Mouse (Mus musculus): ENCODE data around the gene Map3k20. TPM values are rescaled to one million over a fixed set of nuclear protein-coding genes. Genes with fewer than 3 reads are reported as not detected.

Map3k20 gene
- polyA plus RNA-seq, 1 experiment = 3.0 TPM

GRCm38 (mm10) chr2:72278247-72278873 is 7.1 kb upstream of the Map3k20 start:
- Histone ChIP-seq H3K27ac (ENCODE audit: insufficient read depth, low read length) (no peak overlapping the region), H3K36me3 (ENCODE audit: control insufficient read depth, insufficient read depth, low read length) (no peaks in the 10 kb centered on the region), H3K4me1 (ENCODE audit: control insufficient read depth, insufficient read depth, insufficient read length) (no peaks in the 10 kb centered on the region), H3K27me3 (ENCODE audit: control insufficient read depth, insufficient read depth, low read length) (no peaks in the 10 kb centered on the region), H3K4me3 (ENCODE audit: extremely low read depth, insufficient read depth, insufficient read length) (no peak overlapping the region)
- no peak for DNase-seq (ENCODE audit: low read depth in 1 of 2, low spot score in 2 of 2)
- no peak for TF ChIP-seq CTCF (IDR thresholded peaks at IDR 0.05; ENCODE audit: extremely low read depth, insufficient read depth, insufficient read length, insufficient replicate concordance)
- no peak for TF ChIP-seq POLR2A (IDR thresholded peaks at IDR 0.05; ENCODE audit: low read depth, low read length)
- 67% methylated on average over 4 of the region's 4 CpGs for WGBS

GRCm38 (mm10) chr2:72280524-72280923 is 4.9 kb upstream of the Map3k20 start:
- no peak for DNase-seq (ENCODE audit: low read depth in 1 of 2, low spot score in 2 of 2)
- peaks cover 3% of the 10 kb centered on the region for H3K4me1 ChIP-seq (ENCODE audit: control insufficient read depth, insufficient read depth, insufficient read length)
- peaks cover 2% of the 10 kb centered on the region; the same call in 1 of the 2 replicates for H3K27me3 ChIP-seq (ENCODE audit: control insufficient read depth, insufficient read depth, low read length)
- H3K27ac ChIP-seq (ENCODE audit: insufficient read depth, low read length) = no peak overlapping the region
- no peak for TF ChIP-seq POLR2A (IDR thresholded peaks at IDR 0.05; ENCODE audit: low read depth, low read length)
- no peak overlapping the region for H3K4me3 ChIP-seq (ENCODE audit: extremely low read depth, insufficient read depth, insufficient read length)
- WGBS = 92% methylated on average over 5 of the region's 5 CpGs
- H3K36me3 ChIP-seq (ENCODE audit: control insufficient read depth, insufficient read depth, low read length) = no peaks in the 10 kb centered on the region

GRCm38 (mm10) chr2:72281971-72282370 is 3.5 kb upstream of the Map3k20 start:
- peaks cover 8% of the 10 kb centered on the region for H3K27me3 ChIP-seq (ENCODE audit: control insufficient read depth, insufficient read depth, low read length)
- H3K4me3 ChIP-seq (ENCODE audit: extremely low read depth, insufficient read depth, insufficient read length) = no peak overlapping the region
- DNase-seq (ENCODE audit: low read depth in 1 of 2, low spot score in 2 of 2) = peak; percentile 10 to 40
- no peak overlapping the region for H3K27ac ChIP-seq (ENCODE audit: insufficient read depth, low read length)
- 77% methylated on average over 14 of the region's 14 CpGs for WGBS
- peaks cover 3% of the 10 kb centered on the region for H3K4me1 ChIP-seq (ENCODE audit: control insufficient read depth, insufficient read depth, insufficient read length)
- H3K36me3 ChIP-seq (ENCODE audit: control insufficient read depth, insufficient read depth, low read length) = no peaks in the 10 kb centered on the region
- no peak for TF ChIP-seq POLR2A (IDR thresholded peaks at IDR 0.05; ENCODE audit: low read depth, low read length)

- TF ChIP-seq CTCF (IDR thresholded peaks at IDR 0.05; ENCODE audit: extremely low read depth, insufficient read depth, insufficient read length, insufficient replicate concordance) = no peak
- TF ChIP-seq POLR2A (IDR thresholded peaks at IDR 0.05; ENCODE audit: low read depth, low read length) = no peak
- DNase-seq (ENCODE audit: low read depth in 1 of 2, low spot score in 2 of 2) = no peak
- no peak overlapping the region for H3K4me3 ChIP-seq (ENCODE audit: extremely low read depth, insufficient read depth, insufficient read length)
- 63% methylated on average over 4 of the region's 4 CpGs for WGBS
- peaks cover 3% of the 10 kb centered on the region for H3K4me1 ChIP-seq (ENCODE audit: control insufficient read depth, insufficient read depth, insufficient read length)
- H3K27ac ChIP-seq (ENCODE audit: insufficient read depth, low read length) = no peak overlapping the region
- no peaks in the 10 kb centered on the region for H3K36me3 ChIP-seq (ENCODE audit: control insufficient read depth, insufficient read depth, low read length)
- H3K27me3 ChIP-seq (ENCODE audit: control insufficient read depth, insufficient read depth, low read length) = peaks cover 8% of the 10 kb centered on the region
Measured at GRCm38 (mm10) chr2:72282733-72283132, 2.7 kb upstream of the Map3k20 start.

DNA sequence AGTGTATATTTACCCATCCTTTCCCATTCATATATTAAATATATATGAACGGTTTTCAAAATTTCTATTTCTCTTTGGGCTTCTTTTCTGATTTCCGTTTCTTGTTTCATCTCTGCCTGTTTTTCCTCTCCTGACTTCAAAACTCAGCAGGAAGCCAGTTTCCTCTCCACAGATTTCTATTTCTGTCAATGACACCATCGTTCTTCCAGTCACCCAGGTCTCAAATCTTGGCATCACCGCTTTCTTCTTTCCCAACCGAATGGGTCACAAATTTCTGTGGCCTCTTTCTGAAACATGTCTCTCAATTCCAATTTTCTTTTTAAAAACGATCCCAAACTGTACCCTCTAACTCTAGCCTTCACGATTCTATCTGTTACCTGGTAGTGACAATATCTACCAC is 748 bp upstream of the Map3k20 start:
- Histone ChIP-seq H3K36me3 (ENCODE audit: control insufficient read depth, insufficient read depth, low read length) (no peaks in the 10 kb centered on the region), H3K27ac (ENCODE audit: insufficient read depth, low read length) (no peak overlapping the region), H3K27me3 (ENCODE audit: control insufficient read depth, insufficient read depth, low read length) (peaks cover 8% of the 10 kb centered on the region), H3K4me1 (ENCODE audit: control insufficient read depth, insufficient read depth, insufficient read length) (peaks cover 3% of the 10 kb centered on the region), H3K4me3 (ENCODE audit: extremely low read depth, insufficient read depth, insufficient read length) (no peak overlapping the region)
- TF ChIP-seq CTCF (IDR thresholded peaks at IDR 0.05; ENCODE audit: extremely low read depth, insufficient read depth, insufficient read length, insufficient replicate concordance) = no peak
- TF ChIP-seq POLR2A (IDR thresholded peaks at IDR 0.05; ENCODE audit: low read depth, low read length) = no peak
- 80% methylated on average over 7 of the region's 7 CpGs for WGBS
- DNase-seq (ENCODE audit: low read depth in 1 of 2, low spot score in 2 of 2) = no peak

GRCm38 (mm10) chr2:72285888-72286661 is 638 bp downstream of the Map3k20 start:
- peak in 1 of 2 experiments; percentile 9 for DNase-seq (ENCODE audit: low read depth in 1 of 2, low spot score in 2 of 2)
- no peaks in the 10 kb centered on the region for H3K36me3 ChIP-seq (ENCODE audit: control insufficient read depth, insufficient read depth, low read length)
- WGBS = under 1% methylated on average over 58 of the region's 60 CpGs
- H3K4me1 ChIP-seq (ENCODE audit: control insufficient read depth, insufficient read depth, insufficient read length) = peaks cover 3% of the 10 kb centered on the region
- H3K27ac ChIP-seq (ENCODE audit: insufficient read depth, low read length) = peak overlapping the region; percentile 2; the same call in 1 of the 2 replicates
- TF ChIP-seq CTCF (IDR thresholded peaks at IDR 0.05; ENCODE audit: extremely low read depth, insufficient read depth, insufficient read length, insufficient replicate concordance) = no peak
- no peak for TF ChIP-seq POLR2A (IDR thresholded peaks at IDR 0.05; ENCODE audit: low read depth, low read length)
- H3K4me3 ChIP-seq (ENCODE audit: extremely low read depth, insufficient read depth, insufficient read length) = peak overlapping the region; percentile 77
- H3K27me3 ChIP-seq (ENCODE audit: control insufficient read depth, insufficient read depth, low read length) = peaks cover 8% of the 10 kb centered on the region

GRCm38 (mm10) chr2:72287142-72287541 is 1.7 kb downstream of the Map3k20 start:
- peaks cover 8% of the 10 kb centered on the region for H3K27me3 ChIP-seq (ENCODE audit: control insufficient read depth, insufficient read depth, low read length)
- no peak for DNase-seq (ENCODE audit: low read depth in 1 of 2, low spot score in 2 of 2)
- peaks cover 3% of the 10 kb centered on the region for H3K4me1 ChIP-seq (ENCODE audit: control insufficient read depth, insufficient read depth, insufficient read length)
- H3K27ac ChIP-seq (ENCODE audit: insufficient read depth, low read length) = no peak overlapping the region
- no peak overlapping the region for H3K4me3 ChIP-seq (ENCODE audit: extremely low read depth, insufficient read depth, insufficient read length)
- no peaks in the 10 kb centered on the region for H3K36me3 ChIP-seq (ENCODE audit: control insufficient read depth, insufficient read depth, low read length)
- no peak for TF ChIP-seq POLR2A (IDR thresholded peaks at IDR 0.05; ENCODE audit: low read depth, low read length)
- TF ChIP-seq CTCF (IDR thresholded peaks at IDR 0.05; ENCODE audit: extremely low read depth, insufficient read depth, insufficient read length, insufficient replicate concordance) = no peak
- 61% methylated on average over 4 of the region's 4 CpGs for WGBS
